14 mouse cellular contexts compared by ENCODE assay signal in genomic region chr14:103966293-103966692, GRCm38 (mm10).
"Had no signal": no experiment of that assay in that cellular context is flagged by ENCODE, and none has a peak within 500 bp of the region (broad histone marks: within the 10 kb centered on the region; RNA-seq: fewer than 3 reads in every experiment).

No protein-coding gene starts in this region.

- H3K4me2 ChIP-seq: liver, embryonic 15.5 days; lung, embryonic 14.5 days; midbrain, embryonic 12.5 days; neural tube, embryonic 12.5 days; stomach, embryonic 15.5 days had no signal

- H3K36me3 ChIP-seq: liver, embryonic 15.5 days; midbrain, embryonic 12.5 days; neural tube, embryonic 12.5 days; stomach, embryonic 15.5 days had no signal

- DNase-seq: liver, postnatal 0 days; lung, embryonic 14.5 days; lung, postnatal 10 days; lung, postnatal 4 days; midbrain, embryonic 14.5 days; right cerebral cortex, postnatal 14 days; thymus, adult 2 months; thymus, postnatal 25 days; thymus, postnatal 4 days had no signal

- H3K27me3 ChIP-seq: liver, embryonic 15.5 days; midbrain, embryonic 12.5 days; neural tube, embryonic 12.5 days; stomach, embryonic 15.5 days had no signal

- H3K4me3 ChIP-seq: liver, embryonic 15.5 days; midbrain, embryonic 12.5 days; neural tube, embryonic 12.5 days; stomach, embryonic 15.5 days had no signal

- H3K27ac ChIP-seq: liver, embryonic 15.5 days; midbrain, embryonic 12.5 days; neural tube, embryonic 12.5 days; stomach, embryonic 15.5 days; stomach, postnatal 0 days had no signal

- ATAC-seq: liver, postnatal 0 days had no signal

- H3K4me1 ChIP-seq: liver, embryonic 15.5 days; midbrain, embryonic 12.5 days; stomach, embryonic 15.5 days had no signal

- H3K9me3 ChIP-seq: liver, embryonic 15.5 days; midbrain, embryonic 12.5 days; neural tube, embryonic 12.5 days; stomach, embryonic 15.5 days had no signal

- H3K9ac ChIP-seq: liver, embryonic 15.5 days; liver, postnatal 0 days; lung, embryonic 14.5 days; midbrain, embryonic 12.5 days; neural tube, embryonic 12.5 days; stomach, embryonic 15.5 days had no signal
